Mouse (Mus musculus) midbrain, postnatal 0 days (tissue): ENCODE data around the gene Hacd3. TPM values are rescaled to one million over a fixed set of nuclear protein-coding genes. Genes with fewer than 3 reads are reported as not detected.
"Not testable (repeated sequence)": the region's sequence is repeated elsewhere in the genome, so short reads cannot be mapped to it uniquely, and the experiment has no call there.

ENCODE experiments used
- ATAC-seq: fragments of 200-750 bp; cut with Nextera tagmentation; 2 replicates; pipeline ENCODE4 v1.8.0; 2017; ENCODE audit warnings: moderate number of reproducible peaks, mild to moderate bottlenecking, moderate TSS enrichment, moderate library complexity; ENCODE audit not compliant: low FRiP score
- DNase-seq: peaks from one replicate; pipeline ENCODE4 v3.0.0-alpha.2; 2015; ENCODE audit warnings: low spot score
- H3K27ac ChIP-seq: fragments of 300-500 bp; sonication (generic); 2 replicates; pipeline ENCODE4 v1.5.1; 2014; ENCODE audit warnings: low read depth, mild to moderate bottlenecking, low read length, mixed read lengths
- H3K27me3 ChIP-seq: fragments of 300-500 bp; sonication (generic); 2 replicates; pipeline ENCODE4 v1.6.1; 2014; ENCODE audit warnings: low read length, control low read depth, mixed read lengths; ENCODE audit not compliant: insufficient read depth
- H3K36me3 ChIP-seq: fragments of 300-500 bp; sonication (generic); 2 replicates; pipeline ENCODE4 v1.6.1; 2014; ENCODE audit warnings: low read length, control low read depth, mixed read lengths; ENCODE audit not compliant: insufficient read depth
- H3K4me1 ChIP-seq: fragments of 300-500 bp; sonication (generic); 2 replicates; pipeline ENCODE4 v1.6.1; 2014; ENCODE audit warnings: mild to moderate bottlenecking, control low read depth, antibody characterized with exemption, low read length, mixed read lengths; ENCODE audit not compliant: insufficient read depth
- H3K4me2 ChIP-seq: fragments of 300-500 bp; sonication (generic); 2 replicates; pipeline ENCODE4 v1.6.1; 2014; ENCODE audit warnings: low read depth, mild to moderate bottlenecking, low read length, mixed read lengths; ENCODE audit not compliant: poor library complexity, severe bottlenecking
- H3K4me3 ChIP-seq: fragments of 300-500 bp; sonication (generic); 2 replicates; pipeline ENCODE4 v1.5.1; 2014; ENCODE audit warnings: low read depth, mild to moderate bottlenecking, low read length, moderate library complexity
- H3K9ac ChIP-seq: fragments of 300-500 bp; sonication (generic); replicated peaks from 2 replicates; pipeline ENCODE4 v1.6.1; 2014; ENCODE audit warnings: mild to moderate bottlenecking, low read length, moderate library complexity, mixed read lengths; ENCODE audit not compliant: poor library complexity, severe bottlenecking
- H3K9me3 ChIP-seq: fragments of 300-500 bp; sonication (generic); 2 replicates; pipeline ENCODE4 v1.6.1; 2016; ENCODE audit warnings: low read length, control low read depth
- CTCF ChIP-seq: IDR thresholded peaks from 2 replicates; pipeline ENCODE4 v1.5.1; 2016; ENCODE audit warnings: antibody characterized with exemption, mild to moderate bottlenecking
- WGBS: fragments of 180-500 bp; shearing (Covaris S2); extraction: QIAGEN DNeasy Blood & Tissue Kit; methylation state at CpG from one replicate; pipeline ENCODE4 v1.1.7; 2014; 5-methylcytosine and 5-hydroxymethylcytosine counted together
- polyA plus RNA-seq: library from polyadenylated mRNA; unstranded; fragments of >200 nt; fragmentation: Nextera tagmentation; extraction: Ambion mirVana; gene quantifications from 2 replicates; pipeline ENCODE4 v1.2.1, GENCODE M21; 2015
- total RNA-seq: library from RNA; depleted of rRNA; stranded (reverse); fragments of >200 nt; gene quantifications from 2 replicates; pipeline ENCODE4 v1.2.3, GENCODE M21; 2014

The Hacd3 gene
- total and polyA plus RNA-seq, 2 experiments from 2014 or later = 186 to 204 TPM

DNA sequence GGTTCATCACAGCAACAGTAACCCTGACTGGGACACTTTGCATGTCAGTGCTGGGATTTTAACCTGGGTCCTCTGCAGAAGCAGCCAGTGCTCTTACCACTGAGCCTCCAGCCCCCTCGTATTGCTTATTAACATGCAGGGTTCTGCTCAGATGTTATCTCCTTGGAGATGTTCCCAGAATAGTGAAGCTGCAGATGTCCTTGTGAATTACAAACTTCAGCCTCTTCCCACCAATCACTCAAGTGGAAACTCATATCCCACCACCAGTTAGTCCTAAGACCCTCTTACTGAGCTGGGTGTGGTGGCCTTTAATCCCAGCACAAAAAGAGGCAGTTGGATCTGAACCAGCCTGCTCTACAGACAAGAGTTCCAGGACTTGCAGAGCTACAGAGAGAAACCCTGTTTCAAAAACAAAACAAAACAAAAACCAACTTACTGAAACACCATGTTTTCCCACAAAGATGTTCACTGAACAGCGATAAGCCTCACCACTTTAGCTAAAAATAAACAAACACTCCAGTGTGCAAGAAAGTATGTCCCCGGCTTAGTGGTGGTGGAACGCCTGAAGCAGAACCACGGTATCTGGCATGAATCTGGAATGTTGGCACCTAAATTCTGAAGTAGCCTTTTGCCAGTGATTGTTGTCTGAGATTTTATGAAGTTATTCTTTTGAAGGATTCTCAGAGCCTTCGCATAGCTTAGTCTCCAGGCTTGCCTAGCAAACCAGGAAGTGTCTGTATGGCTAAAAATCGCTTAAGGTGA, 5.9 kb downstream of the Hacd3 start:
- TF ChIP-seq CTCF = no peak
- 57% methylated on average over 7 of the region's 7 CpGs for WGBS
- no peak overlapping the region for H3K4me3 ChIP-seq
- ATAC-seq (no peak), DNase-seq (no peak)
- peak overlapping the region; percentile 28; the same call in 1 of the 2 replicates for H3K4me2 ChIP-seq
- no peaks in the 10 kb centered on the region for H3K9me3 ChIP-seq
- peaks cover 36% of the 10 kb centered on the region for H3K4me1 ChIP-seq
- H3K27ac ChIP-seq = peak overlapping the region; percentile 65
- no peaks in the 10 kb centered on the region for H3K27me3 ChIP-seq
- no peaks in the 10 kb centered on the region for H3K36me3 ChIP-seq
- H3K9ac ChIP-seq = no peak overlapping the region

DNA sequence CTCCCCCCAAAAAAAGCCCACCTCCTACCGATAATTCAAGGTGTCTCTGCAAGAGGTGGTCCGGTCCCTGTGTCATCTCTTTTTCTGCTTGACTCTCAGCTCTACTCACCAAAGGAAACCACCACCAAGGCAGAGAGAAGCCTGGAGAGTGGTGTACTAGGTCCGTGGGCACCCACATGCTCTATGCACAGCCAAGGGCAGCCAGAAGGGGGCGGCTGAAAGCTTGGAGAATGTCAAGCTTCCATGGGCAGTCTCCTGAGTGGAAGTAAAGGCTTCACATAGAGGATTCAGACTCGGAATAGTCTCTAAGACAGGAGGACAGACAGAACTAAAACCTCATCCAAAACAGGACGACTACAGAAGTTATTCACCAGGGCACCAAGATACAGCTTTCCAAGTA, 10.2 kb downstream of the Hacd3 start:
- Histone ChIP-seq H3K4me1 (peaks cover 3% of the 10 kb centered on the region; the same call in 1 of the 2 replicates), H3K27me3 (no peaks in the 10 kb centered on the region), H3K9me3 (no peaks in the 10 kb centered on the region), H3K27ac (no peak overlapping the region), H3K9ac (no peak overlapping the region), H3K4me2 (no peak overlapping the region), H3K36me3 (peaks cover 3% of the 10 kb centered on the region; the same call in 1 of the 2 replicates), H3K4me3 (no peak overlapping the region)
- 58% methylated on average over 6 of the region's 6 CpGs for WGBS
- peak; percentile 50 for TF ChIP-seq CTCF
- ATAC-seq (no peak), DNase-seq (no peak)

DNA sequence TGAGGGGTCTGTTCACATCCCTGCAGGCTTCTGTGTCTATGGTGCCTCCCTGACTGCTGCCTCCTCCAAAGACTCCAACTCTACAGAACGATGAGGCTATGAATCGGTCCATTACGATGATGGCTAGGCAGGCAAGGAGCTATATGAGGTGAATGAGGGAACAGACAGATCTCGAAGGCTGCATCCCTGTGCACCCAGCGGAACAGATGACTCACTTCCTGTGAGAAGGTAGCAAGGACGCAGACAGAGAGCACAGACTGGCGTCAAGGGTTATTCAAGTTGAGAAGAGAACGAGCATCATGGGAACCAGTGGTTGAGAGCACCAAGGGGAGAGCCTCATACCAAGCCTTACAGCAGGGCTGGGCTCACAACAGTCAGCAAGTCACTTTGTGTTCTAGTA, 10.9 kb downstream of the Hacd3 start:
- ATAC-seq = no peak

DNA sequence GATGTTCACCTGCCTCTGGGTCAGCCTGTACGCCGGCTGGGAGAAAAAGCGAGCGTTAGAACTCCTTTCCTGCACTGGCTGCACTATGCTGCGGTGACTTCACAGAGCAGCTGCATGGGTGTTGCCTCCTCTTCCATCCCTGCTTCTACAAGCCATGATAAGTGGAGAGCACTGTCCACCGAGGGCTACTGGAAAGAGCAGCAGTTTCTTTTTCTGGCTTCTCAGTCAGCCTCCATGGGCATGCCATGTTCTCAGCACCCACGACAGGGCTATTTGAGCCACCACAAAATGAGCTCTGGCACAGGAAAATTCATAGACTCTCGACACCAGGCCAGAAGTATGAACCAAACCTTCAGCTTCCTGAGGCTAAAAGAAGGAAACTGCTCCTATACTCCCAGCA, 15.8 kb downstream of the Hacd3 start:
- no peak overlapping the region for H3K4me3 ChIP-seq
- ATAC-seq (no peak), DNase-seq (no peak)
- H3K27me3 ChIP-seq = no peaks in the 10 kb centered on the region
- no peak overlapping the region for H3K27ac ChIP-seq
- no peaks in the 10 kb centered on the region for H3K4me1 ChIP-seq
- H3K9me3 ChIP-seq = no peaks in the 10 kb centered on the region
- WGBS = 98% methylated on average over 8 of the region's 8 CpGs
- H3K4me2 ChIP-seq = no peak overlapping the region
- H3K36me3 ChIP-seq = peaks cover 36% of the 10 kb centered on the region
- no peak for TF ChIP-seq CTCF
- H3K9ac ChIP-seq = no peak overlapping the region

More for the DNA sequence above, 10.9 kb downstream of the Hacd3 start:
- H3K9ac ChIP-seq = no peak overlapping the region
- no peak overlapping the region for H3K27ac ChIP-seq
- no peaks in the 10 kb centered on the region for H3K9me3 ChIP-seq
- H3K27me3 ChIP-seq = no peaks in the 10 kb centered on the region
- no peak for DNase-seq
- H3K36me3 ChIP-seq = peaks cover 8% of the 10 kb centered on the region
- no peak overlapping the region for H3K4me3 ChIP-seq
- WGBS = 83% methylated on average over 8 of the region's 8 CpGs
- no peak for TF ChIP-seq CTCF
- no peak overlapping the region for H3K4me2 ChIP-seq
- no peaks in the 10 kb centered on the region for H3K4me1 ChIP-seq

DNA sequence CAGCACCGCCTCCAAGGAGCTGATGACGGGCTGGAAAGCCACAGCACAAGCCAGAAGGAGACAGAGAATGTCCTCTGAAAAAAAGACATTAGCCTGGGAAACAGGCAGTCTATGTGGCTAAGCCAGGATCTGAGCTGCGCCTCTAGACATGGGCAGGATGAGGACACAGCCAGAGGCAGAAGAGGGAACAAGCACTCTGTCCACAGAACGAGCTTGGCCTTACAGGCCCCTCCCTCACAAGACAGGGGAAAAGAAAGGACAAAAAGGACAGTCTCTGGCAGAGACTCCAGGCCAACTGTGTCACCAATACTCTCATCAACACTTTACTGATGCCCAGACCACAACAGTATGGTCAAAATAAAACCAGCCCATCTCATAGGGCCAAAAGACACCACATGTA, 20.0 kb downstream of the Hacd3 start:
- ATAC-seq = no peak
- Histone ChIP-seq H3K9ac (no peak overlapping the region), H3K4me2 (no peak overlapping the region), H3K27me3 (no peaks in the 10 kb centered on the region), H3K36me3 (peaks cover 61% of the 10 kb centered on the region), H3K4me3 (no peak overlapping the region), H3K9me3 (no peaks in the 10 kb centered on the region), H3K27ac (no peak overlapping the region), H3K4me1 (no peaks in the 10 kb centered on the region)
- no peak for DNase-seq
- 49% methylated on average over 4 of the region's 4 CpGs for WGBS
- no peak for TF ChIP-seq CTCF

DNA sequence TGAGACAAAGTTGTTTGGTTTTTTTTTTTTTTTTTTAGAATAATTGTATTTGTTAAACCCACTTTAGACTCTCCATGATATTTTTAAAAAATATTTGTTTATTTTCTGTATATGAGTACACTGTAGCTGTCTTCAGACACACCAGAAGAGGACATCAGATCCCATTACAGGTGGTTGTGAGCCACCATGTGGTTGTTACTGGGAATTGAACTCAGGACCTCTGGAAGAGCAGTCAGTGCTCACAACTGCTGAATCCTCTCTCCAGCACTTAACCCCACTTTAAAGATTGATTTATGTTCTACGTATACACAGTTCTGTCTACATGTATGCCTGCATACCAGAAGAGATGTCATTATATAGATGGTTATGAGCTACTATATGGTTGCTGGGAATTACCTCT, 26.0 kb downstream of the Hacd3 start:
- not testable (repeated sequence) for H3K4me2 ChIP-seq, H3K4me1 ChIP-seq, H3K27ac ChIP-seq, ATAC-seq, H3K9me3 ChIP-seq, DNase-seq, H3K4me3 ChIP-seq, H3K27me3 ChIP-seq, H3K9ac ChIP-seq
- WGBS = 95% methylated on average over 1 of the region's 1 CpGs
- TF ChIP-seq CTCF = peak; percentile 34
- peaks cover 52% of the 10 kb centered on the region for H3K36me3 ChIP-seq
